Mouse (Mus musculus): ENCODE measurements around the gene Camta1. TPM values are rescaled to one million over a fixed set of nuclear protein-coding genes. Genes with fewer than 3 reads are reported as not detected.

The Camta1 gene
- polyA plus RNA-seq, 1 experiment: 10.3 TPM

DNA sequence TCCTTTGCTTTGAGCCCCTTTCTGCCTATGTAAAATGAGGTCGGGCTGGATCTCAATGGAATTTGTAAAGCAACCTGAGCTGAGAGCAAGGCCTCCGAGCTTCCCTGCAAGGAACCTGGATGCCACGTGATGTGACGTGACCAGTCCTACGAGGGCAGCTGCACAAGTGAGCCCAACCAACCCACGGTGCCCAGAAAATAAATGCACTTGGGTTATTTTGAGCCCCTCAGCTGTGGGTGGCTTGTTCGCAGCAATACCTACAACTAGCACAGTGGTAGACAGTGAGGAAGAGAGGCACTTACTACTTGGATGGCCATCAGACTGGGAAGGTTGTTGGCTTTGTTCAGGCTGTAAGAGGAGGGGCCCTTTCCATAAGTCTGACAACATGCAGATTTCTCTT is 747.1 kb downstream of the Camta1 start:
- no peak for DNase-seq (ENCODE audit: low read depth)

GRCm38 (mm10) chr4:151111226-151111625 is 750.5 kb downstream of the Camta1 start:
- no peak for DNase-seq (ENCODE audit: low read depth)

GRCm38 (mm10) chr4:151108834-151109241 is 752.8 kb downstream of the Camta1 start:
- DNase-seq (ENCODE audit: low read depth): no peak

- no peak for DNase-seq (ENCODE audit: low read depth)
These were observed 753.5 kb downstream of the Camta1 start for GRCm38 (mm10) chr4:151108028-151108771.

GRCm38 (mm10) chr4:151107131-151108001 is 754.3 kb downstream of the Camta1 start:
- no peak for DNase-seq (ENCODE audit: low read depth)

DNA sequence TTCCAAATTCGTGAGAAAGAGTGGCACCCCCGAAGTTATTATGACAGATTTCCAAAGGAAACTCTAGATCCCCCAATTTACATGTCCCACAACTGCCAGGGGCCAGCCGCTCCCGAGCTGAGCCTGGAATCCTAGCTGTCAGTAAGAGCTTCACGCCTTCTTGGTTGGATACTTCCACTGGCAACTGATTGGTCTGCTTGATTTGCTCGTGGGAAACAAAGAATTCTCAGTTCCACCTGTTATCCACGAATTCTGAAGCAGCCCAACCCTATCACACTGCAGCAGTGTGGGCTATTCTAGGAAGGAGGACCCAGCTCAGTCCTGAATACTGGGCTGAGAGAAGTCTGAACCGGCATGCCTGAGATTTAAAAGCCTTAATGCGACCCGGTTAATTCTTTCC is 755.2 kb downstream of the Camta1 start:
- no peak for DNase-seq (ENCODE audit: low read depth)

DNA sequence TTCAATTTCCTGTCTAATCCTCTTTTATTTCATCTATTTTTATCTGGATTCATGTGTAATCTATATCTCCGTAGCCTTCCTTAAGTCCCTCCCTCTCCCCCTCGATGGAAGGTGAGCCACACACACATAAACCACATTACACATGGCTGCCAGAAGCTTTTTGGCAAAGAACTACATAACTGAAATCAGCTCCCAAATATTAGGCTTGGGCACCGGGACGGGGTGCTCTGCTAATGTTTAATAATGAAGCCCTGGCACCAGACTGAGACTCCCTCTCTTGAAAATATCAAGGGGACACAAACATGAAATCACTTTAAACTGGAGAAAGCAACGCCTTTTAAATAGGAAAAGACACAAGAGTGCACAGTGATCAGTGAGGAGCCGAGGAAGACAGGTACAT is 755.8 kb downstream of the Camta1 start:
- no peak for DNase-seq (ENCODE audit: low read depth)

GRCm38 (mm10) chr4:151104147-151104546 is 757.5 kb downstream of the Camta1 start:
- DNase-seq (ENCODE audit: low read depth): no peak

DNA sequence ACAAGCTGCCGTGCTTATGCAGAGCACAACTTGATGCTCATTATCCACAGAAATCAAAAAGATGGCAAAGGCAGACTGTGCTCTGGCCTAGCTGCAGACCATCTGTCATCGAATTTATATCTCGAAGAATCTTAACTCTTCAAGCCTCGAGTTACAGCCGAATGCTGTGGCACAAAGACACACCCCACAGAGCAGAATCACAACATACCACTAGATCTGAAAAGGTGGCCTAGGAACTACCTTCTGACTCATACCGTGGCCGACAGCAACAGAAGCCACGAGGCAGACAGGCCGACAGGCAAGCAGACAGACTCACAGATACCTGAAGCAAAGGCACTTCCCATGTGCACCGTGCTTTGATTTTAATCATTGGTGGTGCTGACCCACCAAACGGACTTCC is 758.0 kb downstream of the Camta1 start:
- no peak for DNase-seq (ENCODE audit: low read depth)

GRCm38 (mm10) chr4:151097104-151097438 is 764.6 kb downstream of the Camta1 start:
- DNase-seq (ENCODE audit: low read depth): no peak

- no peak for DNase-seq (ENCODE audit: low read depth)
These were observed 765.2 kb downstream of the Camta1 start for GRCm38 (mm10) chr4:151096334-151097103.

DNA sequence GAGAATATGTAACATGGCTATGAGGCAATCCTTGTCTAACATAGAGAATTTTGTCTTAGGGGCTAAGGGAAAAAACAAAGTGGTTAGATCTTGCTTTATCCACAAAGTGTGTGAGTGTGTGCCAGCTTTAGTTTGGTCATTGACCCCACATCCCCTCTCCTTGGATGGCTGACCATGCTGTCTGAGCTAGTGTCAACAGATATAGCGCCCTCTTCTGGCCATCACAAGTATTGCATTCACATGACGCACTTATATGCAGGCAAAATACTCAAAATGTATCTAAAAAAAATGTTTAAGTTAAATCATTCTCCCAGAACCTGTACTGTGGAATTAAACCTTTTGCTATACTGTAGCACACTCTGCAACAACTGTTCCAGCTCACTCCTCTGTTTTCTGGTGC is 766.5 kb downstream of the Camta1 start:
- DNase-seq (ENCODE audit: low read depth): no peak

GRCm38 (mm10) chr4:151089270-151089669 is 772.4 kb downstream of the Camta1 start, which contains the start of gene Gm13090:
Gm13090 (plus strand) TSS chr4:151089570.
- DNase-seq (ENCODE audit: low read depth): no peak

DNA sequence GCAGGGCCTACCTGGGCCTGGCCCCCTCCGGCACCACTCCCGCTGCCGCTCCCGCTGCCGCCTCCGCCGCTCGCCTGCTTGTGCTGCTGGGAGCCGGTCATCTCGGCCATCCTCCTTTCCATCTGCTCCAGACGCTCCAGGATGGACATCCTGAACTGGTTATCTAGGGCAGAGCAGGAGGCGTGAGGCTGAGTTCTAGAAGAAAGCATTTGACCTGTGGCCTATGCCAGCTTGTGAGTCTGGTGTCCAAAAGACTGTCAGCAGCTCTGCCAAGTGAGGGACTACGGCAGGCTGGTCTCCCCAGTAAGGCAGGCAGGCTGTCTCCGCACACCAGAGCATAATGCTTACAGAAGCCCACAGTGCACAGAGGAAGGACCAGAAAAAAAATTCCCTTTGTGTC is 772.9 kb downstream of the Camta1 start:
- DNase-seq (ENCODE audit: low read depth): no peak

DNA sequence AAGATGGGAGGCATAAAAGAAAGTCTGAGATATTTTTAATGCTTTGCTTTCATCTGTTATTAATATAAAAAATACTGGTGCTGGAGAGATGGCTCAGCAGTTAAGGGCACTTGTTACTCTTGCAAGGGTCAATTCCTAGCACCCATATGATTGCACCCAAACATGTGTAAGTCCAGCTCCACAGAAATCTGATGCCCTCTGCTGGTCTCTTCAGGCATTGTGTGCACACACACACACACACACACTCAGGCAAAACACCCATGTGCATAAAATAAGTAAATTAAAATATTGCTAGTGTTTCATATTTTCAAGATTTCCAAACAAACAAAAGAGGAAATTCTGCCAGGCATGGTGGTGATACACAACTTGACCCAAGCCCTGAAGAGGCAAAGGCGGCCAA is 774.3 kb downstream of the Camta1 start:
- no peak for DNase-seq (ENCODE audit: low read depth)

DNA sequence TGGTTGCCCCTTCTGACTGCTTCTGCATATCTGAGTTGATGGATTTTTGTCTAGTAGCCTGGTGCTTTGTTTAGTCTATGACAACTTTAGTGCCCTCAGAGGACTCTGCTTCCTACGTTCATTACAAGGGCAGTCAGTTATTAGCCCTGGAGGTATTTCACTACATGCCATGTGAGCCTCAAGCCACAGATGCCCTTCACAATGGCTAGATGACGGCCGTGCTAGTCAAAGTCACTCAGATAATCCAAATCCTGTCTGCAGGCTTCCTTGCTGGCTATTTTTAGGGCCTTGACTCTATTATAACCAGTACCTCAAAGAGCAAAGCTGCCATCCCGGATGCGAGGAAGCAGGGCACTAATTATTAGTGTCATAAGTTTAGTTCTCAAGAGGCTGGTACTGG is 778.6 kb downstream of the Camta1 start:
- DNase-seq (ENCODE audit: low read depth): no peak

GRCm38 (mm10) chr4:151081977-151082376 is 779.7 kb downstream of the Camta1 start:
- DNase-seq (ENCODE audit: low read depth): no peak

GRCm38 (mm10) chr4:151081355-151081754 is 780.3 kb downstream of the Camta1 start:
- no peak for DNase-seq (ENCODE audit: low read depth)

DNA sequence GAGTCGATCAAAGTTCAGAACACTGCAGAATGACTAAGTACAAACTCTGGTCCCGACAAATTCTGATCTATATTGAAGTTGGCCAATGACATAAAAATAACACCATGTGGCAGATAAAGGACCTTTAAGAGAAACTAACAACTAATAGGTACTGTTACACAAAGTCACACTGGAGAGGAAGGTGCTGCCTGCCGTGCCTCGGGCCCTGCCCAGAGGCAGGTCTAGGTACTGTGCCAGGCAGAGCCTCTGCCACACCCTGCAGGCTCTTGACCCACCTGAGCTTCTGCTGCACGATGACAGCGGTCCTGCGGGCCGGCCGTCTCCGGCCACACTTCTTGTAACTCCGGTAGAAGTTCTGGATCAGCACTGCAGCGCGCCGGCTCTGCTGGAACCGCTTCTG is 786.9 kb downstream of the Camta1 start:
- DNase-seq (ENCODE audit: low read depth): no peak

DNA sequence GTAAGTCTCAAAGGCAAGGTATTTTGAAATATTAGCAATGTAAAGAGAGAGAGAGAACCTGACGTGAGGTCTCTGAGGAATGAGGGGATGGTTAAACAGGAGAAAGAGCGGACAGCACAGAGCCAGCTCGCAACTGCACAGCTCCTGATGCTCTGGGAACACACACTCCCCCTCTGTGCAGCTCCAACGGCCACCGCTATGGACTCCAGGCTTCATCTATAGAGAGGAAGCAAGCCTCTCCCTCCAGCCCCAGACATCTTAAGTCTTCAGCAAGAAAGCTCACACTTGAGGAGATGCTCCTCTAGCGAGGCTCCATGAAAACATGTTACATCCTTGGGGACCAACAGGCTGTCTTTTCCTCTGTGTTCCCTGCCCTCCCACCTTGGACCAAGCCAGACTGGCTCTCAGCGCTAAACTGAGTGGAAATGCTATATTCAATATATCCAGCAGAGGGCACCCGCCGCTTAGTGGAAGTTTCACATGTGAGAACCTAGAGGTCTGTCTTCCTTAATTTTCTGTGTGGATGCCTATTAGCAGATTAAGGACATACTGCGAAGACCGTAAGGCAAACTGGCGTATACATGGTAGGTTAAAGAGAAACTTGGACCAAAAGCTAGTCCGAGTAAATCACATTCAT is 788.5 kb downstream of the Camta1 start:
- DNase-seq (ENCODE audit: low read depth): no peak

- no peak for DNase-seq (ENCODE audit: low read depth)
These were observed 790.7 kb downstream of the Camta1 start for GRCm38 (mm10) chr4:151070962-151071361.

DNA sequence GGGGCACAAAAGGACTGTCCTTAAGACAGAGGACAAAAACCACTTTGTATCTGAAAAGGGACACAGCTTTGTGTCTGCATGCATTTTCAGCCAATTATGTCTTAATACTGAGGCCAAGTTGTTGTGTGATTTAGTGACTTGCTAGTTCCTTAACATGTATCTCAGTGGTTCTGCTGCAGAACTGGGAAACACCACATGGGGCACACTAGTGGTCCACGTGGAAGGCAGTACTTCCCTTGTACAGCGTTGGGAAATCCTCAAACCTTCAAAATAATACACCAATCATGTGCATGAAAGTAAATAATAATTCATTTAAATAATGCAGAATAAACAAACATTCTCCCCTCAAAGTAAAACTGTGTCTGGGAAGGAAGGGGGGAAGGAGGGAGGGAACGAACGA is 792.9 kb downstream of the Camta1 start:
- DNase-seq (ENCODE audit: low read depth): no peak
